Comparison of ENCODE assay signal across 8 mouse cellular contexts in genomic region chr2:113216746-113217461, GRCm38 (mm10). TPM values are rescaled to one million over a fixed set of nuclear protein-coding genes. Genes with fewer than 3 reads are reported as not detected.
DNase-seq lines count a peak whose midpoint lies in the region; ATAC-seq and TF ChIP-seq lines count a peak whose summit lies in the region.

TSS of gene Ryr3 (minus strand) at chr2:113217096.

- H3K4me3 ChIP-seq in lung, embryonic 16.5 days (ENCODE audit: low read length) = peak within 1 kb of the TSS; percentile 57
- peak within 1 kb of the TSS; percentile 76 for H3K4me3 ChIP-seq in cortical plate, adult 2 months (ENCODE audit: insufficient read depth, low read length)
- H3K4me3 ChIP-seq in heart, embryonic 12.5 days = peak within 1 kb of the TSS; percentile 62
- H3K4me3 ChIP-seq in midbrain, embryonic 10.5 days = peak within 1 kb of the TSS; percentile 72
- peak within 1 kb of the TSS; percentile 54 for H3K4me3 ChIP-seq in stomach, embryonic 15.5 days (replicated peaks)

- peak within 1 kb of the TSS; percentile 79 for H3K4me2 ChIP-seq in lung, embryonic 16.5 days (ENCODE audit: low read depth, low read length)
- peak within 1 kb of the TSS; percentile 92 for H3K4me2 ChIP-seq in heart, embryonic 12.5 days
- peak within 1 kb of the TSS; percentile 85 for H3K4me2 ChIP-seq in stomach, embryonic 15.5 days

- TF ChIP-seq POLR2A in cortical plate, adult 2 months (IDR thresholded peaks at IDR 0.05; ENCODE audit: extremely low read depth, insufficient read depth, low read length) = peak; percentile 10; the same call in 1 of the 2 replicates

- no peak for DNase-seq in lung, postnatal 25 days (ENCODE audit: low spot score)
- DNase-seq in layer of hippocampus, postnatal 36 days = peak; percentile 77 to 79
- DNase-seq in midbrain, embryonic 10.5 days (ENCODE audit: low spot score) = peak; percentile 82
- DNase-seq in B cell, adult 2 months = no peak

- peaks cover 20% of the 10 kb centered on the region for H3K27me3 ChIP-seq in lung, embryonic 16.5 days (ENCODE audit: control insufficient read depth, insufficient read depth, low read depth, low read length)
- peaks cover 54% of the 10 kb centered on the region for H3K27me3 ChIP-seq in heart, embryonic 12.5 days (replicated peaks)
- H3K27me3 ChIP-seq in midbrain, embryonic 10.5 days (ENCODE audit: low read depth, poor library complexity, severe bottlenecking) = peaks cover 48% of the 10 kb centered on the region
- H3K27me3 ChIP-seq in stomach, embryonic 15.5 days (replicated peaks) = peaks cover 23% of the 10 kb centered on the region

- no peaks in the 10 kb centered on the region for H3K36me3 ChIP-seq in lung, embryonic 16.5 days (ENCODE audit: control insufficient read depth, insufficient read depth, low read length)
- H3K36me3 ChIP-seq in heart, embryonic 12.5 days = no peaks in the 10 kb centered on the region
- no peaks in the 10 kb centered on the region for H3K36me3 ChIP-seq in midbrain, embryonic 10.5 days
- no peaks in the 10 kb centered on the region for H3K36me3 ChIP-seq in stomach, embryonic 15.5 days

- TF ChIP-seq CTCF in cortical plate, adult 2 months (IDR thresholded peaks at IDR 0.05; ENCODE audit: extremely low read depth, insufficient read depth, low read length) = 0 out of 2 replicates have a peak, but pooled peaks have one; percentile 26

- WGBS in lung, embryonic 16.5 days = under 1% methylated on average over 22 of the region's 72 CpGs
- WGBS in heart, embryonic 12.5 days = under 1% methylated on average over 56 of the region's 72 CpGs
- WGBS in midbrain, embryonic 10.5 days = under 1% methylated on average over 64 of the region's 72 CpGs
- under 1% methylated on average over 65 of the region's 72 CpGs for WGBS in stomach, embryonic 15.5 days

- H3K27ac ChIP-seq in lung, embryonic 16.5 days (ENCODE audit: low read length) = no peak within 1 kb of the TSS
- peak within 1 kb of the TSS; percentile 24 for H3K27ac ChIP-seq in cortical plate, adult 2 months (ENCODE audit: insufficient read depth, low read length)
- no peak within 1 kb of the TSS for H3K27ac ChIP-seq in heart, embryonic 12.5 days (ENCODE audit: poor library complexity, severe bottlenecking)
- H3K27ac ChIP-seq in midbrain, embryonic 10.5 days (replicated peaks) = peak within 1 kb of the TSS; percentile 84
- H3K27ac ChIP-seq in stomach, embryonic 15.5 days = no peak within 1 kb of the TSS; the same call in 1 of the 2 replicates

- no peaks in the 10 kb centered on the region for H3K4me1 ChIP-seq in lung, embryonic 16.5 days (replicated peaks; ENCODE audit: control insufficient read depth, insufficient read depth, low read length)
- no peaks in the 10 kb centered on the region for H3K4me1 ChIP-seq in cortical plate, adult 2 months (ENCODE audit: control insufficient read depth, insufficient read depth, low read length)
- no peaks in the 10 kb centered on the region for H3K4me1 ChIP-seq in heart, embryonic 12.5 days (replicated peaks)
- peaks cover 16% of the 10 kb centered on the region for H3K4me1 ChIP-seq in midbrain, embryonic 10.5 days
- no peaks in the 10 kb centered on the region; the same call in 1 of the 2 replicates for H3K4me1 ChIP-seq in stomach, embryonic 15.5 days

- no peaks in the 10 kb centered on the region for H3K9me3 ChIP-seq in lung, embryonic 16.5 days (ENCODE audit: control insufficient read depth, low read length)
- H3K9me3 ChIP-seq in heart, embryonic 12.5 days (replicated peaks) = no peaks in the 10 kb centered on the region
- H3K9me3 ChIP-seq in midbrain, embryonic 10.5 days (replicated peaks) = no peaks in the 10 kb centered on the region; the same call in 1 of the 2 replicates
- no peaks in the 10 kb centered on the region for H3K9me3 ChIP-seq in stomach, embryonic 15.5 days

- H3K9ac ChIP-seq in lung, embryonic 16.5 days (ENCODE audit: low read length) = peak within 1 kb of the TSS; percentile 54
- H3K9ac ChIP-seq in heart, embryonic 12.5 days = peak within 1 kb of the TSS; percentile 71
- peak within 1 kb of the TSS; percentile 25; the same call in 1 of the 2 replicates for H3K9ac ChIP-seq in stomach, embryonic 15.5 days

- ATAC-seq in lung, embryonic 16.5 days (ENCODE audit: low read depth) = peak; percentile 95
- peak; percentile 81 for ATAC-seq in heart, embryonic 12.5 days (ENCODE audit: insufficient number of reproducible peaks, low FRiP score)
- peak; percentile 91 for ATAC-seq in stomach, embryonic 15.5 days (ENCODE audit: insufficient read depth, low FRiP score, low read depth)

RNA-seq across cellular contexts. Expression of gene Ryr3, which starts in this region (rescaled TPM):
- 2.0 and 3.2 TPM in 2 replicates for polyA plus RNA-seq in lung, embryonic 16.5 days (2015; fragmentation: Nextera tagmentation; extraction: Ambion mirVana)
- polyA plus RNA-seq in cortical plate, adult 2 months (2012; rRNA removed) = 23.0 and 23.2 TPM in 2 replicates
- 4.3 and 4.7 TPM in 2 replicates for polyA plus RNA-seq in heart, embryonic 12.5 days (2016; fragmentation: Nextera tagmentation; extraction: Ambion mirVana)
- total RNA-seq in layer of hippocampus, postnatal 36 days (2021) = 10 to 100 TPM; 70.0 to 81.5 TPM
- polyA plus RNA-seq in midbrain, embryonic 10.5 days (2016; fragmentation: Nextera tagmentation; extraction: Ambion mirVana) = 1.0 and 1.9 TPM in 2 replicates
- polyA plus RNA-seq in stomach, embryonic 15.5 days (2015; fragmentation: Nextera tagmentation; extraction: Ambion mirVana) = 3.1 and 3.6 TPM in 2 replicates

Comparison
In these comparisons a context has a peak if more than half of its experiments do, and no peak if none do; other contexts are left out.
1. H3K27ac ChIP-seq: peak in cortical plate, adult 2 months (single experiment) and midbrain, embryonic 10.5 days (single experiment); none in lung, embryonic 16.5 days (single experiment), heart, embryonic 12.5 days (single experiment) and stomach, embryonic 15.5 days (single experiment).
2. DNase-seq: peak in layer of hippocampus, postnatal 36 days (2 of 2) and midbrain, embryonic 10.5 days (single experiment); none in lung, postnatal 25 days (single experiment) and B cell, adult 2 months (0 of 2).
3. Peak in every context shown above with its lines, with median percentiles within 50 percentile points of each other: ATAC-seq, H3K4me2 ChIP-seq, H3K4me3 ChIP-seq and H3K9ac ChIP-seq.